Mouse (Mus musculus) forebrain, embryonic 15.5 days (tissue): ENCODE measurements at regions not wholly inside any gene's neighbourhood (a gene's known extent, or its start where the extent isn't known, plus 50 kb on each side); places are given as distances from the start of the nearest gene placed in this dataset.

Experiments
- ATAC-seq: fragments of 200-750 bp; cut with Nextera tagmentation; replicated peaks from 2 replicates; pipeline ENCODE4 v1.8.0; 2017; ENCODE audit warnings: mild to moderate bottlenecking, moderate TSS enrichment, moderate library complexity
- H3K27ac ChIP-seq: fragments of 300-500 bp; sonication (generic); replicated peaks from 2 replicates; pipeline ENCODE4 v1.5.1; 2015; ENCODE audit warnings: mild to moderate bottlenecking, inconsistent platforms
- H3K27me3 ChIP-seq: fragments of 300-500 bp; sonication (generic); 2 replicates; pipeline ENCODE4 v1.6.1; 2015; ENCODE audit warnings: inconsistent platforms
- H3K36me3 ChIP-seq: fragments of 300-500 bp; sonication (generic); 2 replicates; pipeline ENCODE4 v1.6.1; 2015; ENCODE audit warnings: mild to moderate bottlenecking, inconsistent platforms
- H3K4me1 ChIP-seq: fragments of 300-500 bp; sonication (generic); 2 replicates; pipeline ENCODE4 v1.6.1; 2015; ENCODE audit warnings: inconsistent platforms
- H3K4me2 ChIP-seq: fragments of 300-500 bp; sonication (generic); replicated peaks from 2 replicates; pipeline ENCODE4 v1.6.1; 2015; ENCODE audit warnings: mild to moderate bottlenecking, inconsistent platforms
- H3K4me3 ChIP-seq: fragments of 300-500 bp; sonication (generic); 2 replicates; pipeline ENCODE4 v1.5.1; 2015; ENCODE audit warnings: mild to moderate bottlenecking, inconsistent platforms
- H3K9ac ChIP-seq: fragments of 300-500 bp; sonication (generic); replicated peaks from 2 replicates; pipeline ENCODE4 v1.6.1; 2015; ENCODE audit warnings: mild to moderate bottlenecking, inconsistent platforms
- H3K9me3 ChIP-seq: fragments of 300-500 bp; sonication (generic); 2 replicates; pipeline ENCODE4 v1.6.1; 2016; ENCODE audit warnings: inconsistent platforms
- WGBS: fragments of 180-500 bp; shearing (Covaris S2); methylation state at CpG from one replicate; pipeline ENCODE4 v1.1.7; 2015; ENCODE audit warnings: mixed read lengths; 5-methylcytosine and 5-hydroxymethylcytosine counted together

- Histone ChIP-seq H3K36me3 (no peaks in the 10 kb centered on the region), H3K27me3 (no peaks in the 10 kb centered on the region), H3K4me1 (no peaks in the 10 kb centered on the region), H3K9me3 (no peaks in the 10 kb centered on the region), H3K27ac (no peak overlapping the region), H3K4me3 (no peak overlapping the region), H3K4me2 (no peak overlapping the region), H3K9ac (no peak overlapping the region)
- ATAC-seq: no peak
- WGBS: 90% methylated on average over 4 of the region's 4 CpGs
Measured at GRCm38 (mm10) chr12:70592821-70593220, 139.9 kb downstream of the Tmx1 start.

- H3K4me2 ChIP-seq: no peak overlapping the region
- H3K36me3 ChIP-seq: no peaks in the 10 kb centered on the region
- no peak overlapping the region for H3K27ac ChIP-seq
- ATAC-seq: no peak
- no peak overlapping the region for H3K9ac ChIP-seq
- no peaks in the 10 kb centered on the region for H3K27me3 ChIP-seq
- no peaks in the 10 kb centered on the region for H3K4me1 ChIP-seq
- no peaks in the 10 kb centered on the region for H3K9me3 ChIP-seq
- 80% methylated on average over 15 of the region's 15 CpGs for WGBS
- no peak overlapping the region for H3K4me3 ChIP-seq
Measured at GRCm38 (mm10) chr12:70598211-70598701, 145.4 kb downstream of the Tmx1 start.

GRCm38 (mm10) chr12:70599731-70600130 lies 146.8 kb downstream of the Tmx1 start:
- H3K36me3 ChIP-seq: no peaks in the 10 kb centered on the region
- ATAC-seq: no peak
- no peak overlapping the region for H3K9ac ChIP-seq
- no peak overlapping the region for H3K27ac ChIP-seq
- H3K4me3 ChIP-seq: no peak overlapping the region
- H3K27me3 ChIP-seq: no peaks in the 10 kb centered on the region
- H3K4me1 ChIP-seq: no peaks in the 10 kb centered on the region
- H3K4me2 ChIP-seq: no peak overlapping the region
- 85% methylated on average over 6 of the region's 6 CpGs for WGBS
- H3K9me3 ChIP-seq: no peaks in the 10 kb centered on the region

GRCm38 (mm10) chr12:70603869-70604268 lies 151.0 kb downstream of the Tmx1 start:
- ATAC-seq: no peak
- Histone ChIP-seq H3K27ac (no peak overlapping the region), H3K4me1 (no peaks in the 10 kb centered on the region), H3K9me3 (no peaks in the 10 kb centered on the region), H3K4me3 (no peak overlapping the region), H3K27me3 (no peaks in the 10 kb centered on the region), H3K4me2 (no peak overlapping the region), H3K36me3 (no peaks in the 10 kb centered on the region), H3K9ac (no peak overlapping the region)
- 80% methylated on average over 1 of the region's 1 CpGs for WGBS

GRCm38 (mm10) chr12:70608672-70609071 lies 155.8 kb downstream of the Tmx1 start:
- ATAC-seq: no peak
- H3K4me1 ChIP-seq: no peaks in the 10 kb centered on the region
- H3K4me3 ChIP-seq: no peak overlapping the region
- no peak overlapping the region for H3K4me2 ChIP-seq
- no peak overlapping the region for H3K27ac ChIP-seq
- 85% methylated on average over 5 of the region's 5 CpGs for WGBS
- no peaks in the 10 kb centered on the region for H3K9me3 ChIP-seq
- no peak overlapping the region for H3K9ac ChIP-seq
- no peaks in the 10 kb centered on the region for H3K27me3 ChIP-seq
- H3K36me3 ChIP-seq: no peaks in the 10 kb centered on the region

- Histone ChIP-seq H3K4me1 (no peaks in the 10 kb centered on the region), H3K4me2 (no peak overlapping the region), H3K9me3 (no peaks in the 10 kb centered on the region), H3K27ac (no peak overlapping the region), H3K4me3 (no peak overlapping the region), H3K9ac (no peak overlapping the region), H3K27me3 (no peaks in the 10 kb centered on the region), H3K36me3 (no peaks in the 10 kb centered on the region)
- 82% methylated on average over 7 of the region's 7 CpGs for WGBS
- ATAC-seq: no peak
Measured at GRCm38 (mm10) chr12:70609116-70609871, 156.4 kb downstream of the Tmx1 start.

- Histone ChIP-seq H3K9ac (no peak overlapping the region), H3K27me3 (no peaks in the 10 kb centered on the region), H3K4me2 (no peak overlapping the region), H3K9me3 (no peaks in the 10 kb centered on the region), H3K27ac (no peak overlapping the region), H3K36me3 (no peaks in the 10 kb centered on the region), H3K4me3 (no peak overlapping the region), H3K4me1 (no peaks in the 10 kb centered on the region)
- no peak for ATAC-seq
- WGBS: 91% methylated on average over 5 of the region's 5 CpGs
Measured at GRCm38 (mm10) chr12:70611891-70612290, 159.0 kb downstream of the Tmx1 start.

GRCm38 (mm10) chr12:70613244-70613643 lies 160.3 kb downstream of the Tmx1 start:
- H3K4me3 ChIP-seq: no peak overlapping the region
- H3K4me2 ChIP-seq: no peak overlapping the region
- no peaks in the 10 kb centered on the region for H3K9me3 ChIP-seq
- H3K36me3 ChIP-seq: no peaks in the 10 kb centered on the region
- no peak overlapping the region for H3K27ac ChIP-seq
- no peak overlapping the region for H3K9ac ChIP-seq
- ATAC-seq: no peak
- H3K4me1 ChIP-seq: no peaks in the 10 kb centered on the region
- WGBS: 88% methylated on average over 5 of the region's 5 CpGs
- no peaks in the 10 kb centered on the region for H3K27me3 ChIP-seq

GRCm38 (mm10) chr12:70614101-70614500 lies 161.2 kb downstream of the Tmx1 start:
- ATAC-seq: no peak
- H3K9ac ChIP-seq: no peak overlapping the region
- WGBS: 78% methylated on average over 2 of the region's 2 CpGs
- H3K4me2 ChIP-seq: no peak overlapping the region
- no peaks in the 10 kb centered on the region for H3K36me3 ChIP-seq
- no peak overlapping the region for H3K27ac ChIP-seq
- H3K9me3 ChIP-seq: no peaks in the 10 kb centered on the region
- no peaks in the 10 kb centered on the region for H3K4me1 ChIP-seq
- H3K4me3 ChIP-seq: no peak overlapping the region
- H3K27me3 ChIP-seq: no peaks in the 10 kb centered on the region

- Histone ChIP-seq H3K9ac (no peak overlapping the region), H3K4me2 (no peak overlapping the region), H3K4me3 (no peak overlapping the region), H3K36me3 (no peaks in the 10 kb centered on the region), H3K4me1 (no peaks in the 10 kb centered on the region), H3K27me3 (no peaks in the 10 kb centered on the region), H3K27ac (no peak overlapping the region), H3K9me3 (no peaks in the 10 kb centered on the region)
- ATAC-seq: no peak
- 92% methylated on average over 2 of the region's 2 CpGs for WGBS
Measured at GRCm38 (mm10) chr12:70614686-70615085, 161.8 kb downstream of the Tmx1 start.

GRCm38 (mm10) chr12:70615123-70615522 lies 162.2 kb downstream of the Tmx1 start:
- Histone ChIP-seq H3K36me3 (no peaks in the 10 kb centered on the region), H3K27me3 (no peaks in the 10 kb centered on the region), H3K27ac (no peak overlapping the region), H3K9ac (no peak overlapping the region), H3K9me3 (no peaks in the 10 kb centered on the region), H3K4me3 (no peak overlapping the region), H3K4me2 (no peak overlapping the region), H3K4me1 (no peaks in the 10 kb centered on the region)
- no peak for ATAC-seq
- 93% methylated on average over 9 of the region's 9 CpGs for WGBS

- no peaks in the 10 kb centered on the region for H3K36me3 ChIP-seq
- H3K4me1 ChIP-seq: no peaks in the 10 kb centered on the region
- no peak overlapping the region for H3K4me2 ChIP-seq
- H3K9me3 ChIP-seq: no peaks in the 10 kb centered on the region
- H3K9ac ChIP-seq: no peak overlapping the region
- H3K27ac ChIP-seq: no peak overlapping the region
- ATAC-seq: no peak
- H3K27me3 ChIP-seq: no peaks in the 10 kb centered on the region
- WGBS: 80% methylated on average over 4 of the region's 4 CpGs
- H3K4me3 ChIP-seq: no peak overlapping the region
Measured at GRCm38 (mm10) chr12:70616049-70616448, 163.2 kb downstream of the Tmx1 start.

- Histone ChIP-seq H3K9me3 (no peaks in the 10 kb centered on the region), H3K36me3 (no peaks in the 10 kb centered on the region), H3K9ac (no peak overlapping the region), H3K4me1 (no peaks in the 10 kb centered on the region), H3K27ac (no peak overlapping the region), H3K27me3 (no peaks in the 10 kb centered on the region), H3K4me2 (no peak overlapping the region), H3K4me3 (no peak overlapping the region)
- no peak for ATAC-seq
- 37% methylated on average over 4 of the region's 4 CpGs for WGBS
Measured at GRCm38 (mm10) chr12:70616487-70616886, 163.6 kb downstream of the Tmx1 start.
